Mouse (Mus musculus) adrenal gland, postnatal 4 days (tissue): ENCODE data around the gene Zc3h12c. TPM values are rescaled to one million over a fixed set of nuclear protein-coding genes. Genes with fewer than 3 reads are reported as not detected.
"Not testable (repeated sequence)": the region's sequence is repeated elsewhere in the genome, so short reads cannot be mapped to it uniquely, and the experiment has no call there.

ENCODE experiments used
- DNase-seq, 2 experiments: peaks; one replicate each; pipeline ENCODE4 v3.0.0; 2021 to 2022; ENCODE audit warnings: low spot score in 2 of 2, mixed read lengths in 2 of 2
- total RNA-seq, 2 experiments: library from RNA; stranded (reverse); gene quantifications; 2 replicates each; pipeline ENCODE4 v1.2.3; 2021

The Zc3h12c gene
- total RNA-seq, 2 experiments from 2014 or later: 19.8 to 21.2 TPM

- DNase-seq: no peak
Measured at GRCm38 (mm10) chr9:52103448-52104224, 64.7 kb downstream of the Zc3h12c start.

- DNase-seq: peak in 1 of 2 experiments; percentile 22
Measured at GRCm38 (mm10) chr9:52102060-52102844, 66.1 kb downstream of the Zc3h12c start.

- DNase-seq: peak in 1 of 2 experiments; percentile 10
Measured at GRCm38 (mm10) chr9:52100426-52100825, 67.9 kb downstream of the Zc3h12c start.

GRCm38 (mm10) chr9:52098600-52098999 lies 69.8 kb downstream of the Zc3h12c start:
- DNase-seq: peak; percentile 50 to 67

GRCm38 (mm10) chr9:52097386-52097785 lies 71.0 kb downstream of the Zc3h12c start:
- DNase-seq: no peak

GRCm38 (mm10) chr9:52095666-52096065 lies 72.7 kb downstream of the Zc3h12c start:
- no peak for DNase-seq

GRCm38 (mm10) chr9:52094471-52094980 lies 73.8 kb downstream of the Zc3h12c start:
- no peak for DNase-seq

- no peak for DNase-seq
Measured at GRCm38 (mm10) chr9:52094016-52094415, 74.4 kb downstream of the Zc3h12c start.

- no peak for DNase-seq
Measured at GRCm38 (mm10) chr9:52093108-52093507, 75.3 kb downstream of the Zc3h12c start.

GRCm38 (mm10) chr9:52092311-52092710 lies 76.1 kb downstream of the Zc3h12c start:
- DNase-seq: no peak

- peak in 1 of 2 experiments; percentile 32 for DNase-seq
Measured at GRCm38 (mm10) chr9:52091752-52092151, 76.6 kb downstream of the Zc3h12c start.

GRCm38 (mm10) chr9:52082414-52082813 lies 86.0 kb downstream of the Zc3h12c start:
- DNase-seq: no peak

GRCm38 (mm10) chr9:52081979-52082378 lies 86.4 kb downstream of the Zc3h12c start:
- no peak for DNase-seq

GRCm38 (mm10) chr9:52077692-52078091 lies 90.7 kb downstream of the Zc3h12c start:
- no peak for DNase-seq

- DNase-seq: no peak
Measured at GRCm38 (mm10) chr9:52076089-52076488, 92.3 kb downstream of the Zc3h12c start.

GRCm38 (mm10) chr9:52072202-52072601 lies 96.2 kb downstream of the Zc3h12c start:
- no peak for DNase-seq

GRCm38 (mm10) chr9:52071352-52071751 lies 97.0 kb downstream of the Zc3h12c start:
- not testable (repeated sequence) for DNase-seq

GRCm38 (mm10) chr9:52070052-52070451 lies 98.3 kb downstream of the Zc3h12c start:
- no peak for DNase-seq
